Mouse (Mus musculus) neural tube, embryonic 14.5 days (tissue): ENCODE results near the gene Ttc39b. TPM values are rescaled to one million over a fixed set of nuclear protein-coding genes. Genes with fewer than 3 reads are reported as not detected.

ENCODE experiments used
- ATAC-seq: fragments of 200-750 bp; cut with Nextera tagmentation; 2 replicates; pipeline ENCODE4 v1.8.0; 2017; ENCODE audit warnings: low read depth, mild to moderate bottlenecking, moderate TSS enrichment, moderate library complexity
- H3K27ac ChIP-seq: fragments of 300-500 bp; sonication (generic); 2 replicates; pipeline ENCODE4 v1.5.1; 2014; ENCODE audit warnings: low read depth, mild to moderate bottlenecking, control low read depth, low read length, moderate library complexity, mixed read lengths
- H3K27me3 ChIP-seq: fragments of 300-500 bp; sonication (generic); 2 replicates; pipeline ENCODE4 v1.6.1; 2014; ENCODE audit warnings: low read length; ENCODE audit not compliant: control insufficient read depth, insufficient read depth
- H3K36me3 ChIP-seq: fragments of 300-500 bp; sonication (generic); 2 replicates; pipeline ENCODE4 v1.6.1; 2014; ENCODE audit warnings: low read length, mixed read lengths; ENCODE audit not compliant: control insufficient read depth, insufficient read depth
- H3K4me1 ChIP-seq: fragments of 300-500 bp; sonication (generic); 2 replicates; pipeline ENCODE4 v1.6.1; 2014; ENCODE audit warnings: low read length; ENCODE audit not compliant: control insufficient read depth, insufficient read depth
- H3K4me2 ChIP-seq: fragments of 300-500 bp; sonication (generic); 2 replicates; pipeline ENCODE4 v1.6.1; 2014; ENCODE audit warnings: mild to moderate bottlenecking, low read depth, low read length, control low read depth
- H3K4me3 ChIP-seq: fragments of 300-500 bp; sonication (generic); 2 replicates; pipeline ENCODE4 v1.5.1; 2014; ENCODE audit warnings: low read depth, low read length, control low read depth, mixed read lengths
- H3K9ac ChIP-seq: fragments of 300-500 bp; sonication (generic); replicated peaks from 2 replicates; pipeline ENCODE4 v1.6.1; 2014; ENCODE audit warnings: low read depth, mild to moderate bottlenecking, control low read depth, low read length, mixed read lengths
- H3K9me3 ChIP-seq: fragments of 300-500 bp; sonication (generic); 2 replicates; pipeline ENCODE4 v1.6.1; 2016; ENCODE audit warnings: low read length; ENCODE audit not compliant: control insufficient read depth
- WGBS: fragments of 180-500 bp; shearing (Covaris S2); extraction: QIAGEN DNeasy Blood & Tissue Kit; methylation state at CpG from one replicate; pipeline ENCODE4 v1.1.7; 2014; 5-methylcytosine and 5-hydroxymethylcytosine counted together
- polyA plus RNA-seq: library from polyadenylated mRNA; unstranded; fragments of >200 nt; fragmentation: Nextera tagmentation; extraction: Ambion mirVana; gene quantifications from 2 replicates; pipeline ENCODE4 v1.2.1, GENCODE M21; 2014

The Ttc39b gene
- polyA plus RNA-seq, 1 experiment from 2014 or later, result 10.9 TPM

GRCm38 (mm10) chr4:83234132-83234531 lies 89.9 kb downstream of the Ttc39b start:
- WGBS, result 87% methylated on average over 7 of the region's 7 CpGs
- no peak for ATAC-seq
- H3K9me3 ChIP-seq, result no peaks in the 10 kb centered on the region
- H3K36me3 ChIP-seq, result no peaks in the 10 kb centered on the region
- H3K4me1 ChIP-seq, result no peaks in the 10 kb centered on the region
- H3K27ac ChIP-seq, result no peak overlapping the region
- H3K4me2 ChIP-seq, result no peak overlapping the region
- no peak overlapping the region for H3K9ac ChIP-seq
- no peak overlapping the region for H3K4me3 ChIP-seq
- no peaks in the 10 kb centered on the region for H3K27me3 ChIP-seq

- H3K4me3 ChIP-seq, result no peak overlapping the region
- no peaks in the 10 kb centered on the region for H3K4me1 ChIP-seq
- H3K36me3 ChIP-seq, result no peaks in the 10 kb centered on the region
- no peaks in the 10 kb centered on the region for H3K27me3 ChIP-seq
- no peaks in the 10 kb centered on the region for H3K9me3 ChIP-seq
- H3K27ac ChIP-seq, result no peak overlapping the region
- no peak overlapping the region for H3K4me2 ChIP-seq
- H3K9ac ChIP-seq, result no peak overlapping the region
- ATAC-seq, result peak; percentile 50; the same call in 1 of the 2 replicates
- WGBS, result 74% methylated on average over 22 of the region's 22 CpGs
Observed at GRCm38 (mm10) chr4:83233181-83234123, 90.6 kb downstream of the Ttc39b start.

- no peak overlapping the region for H3K27ac ChIP-seq
- no peak overlapping the region for H3K4me3 ChIP-seq
- ATAC-seq, result no peak
- no peak overlapping the region for H3K4me2 ChIP-seq
- 89% methylated on average over 9 of the region's 9 CpGs for WGBS
- no peak overlapping the region for H3K9ac ChIP-seq
- H3K4me1 ChIP-seq, result no peaks in the 10 kb centered on the region
- H3K9me3 ChIP-seq, result no peaks in the 10 kb centered on the region
- no peaks in the 10 kb centered on the region for H3K27me3 ChIP-seq
- H3K36me3 ChIP-seq, result no peaks in the 10 kb centered on the region
Observed at GRCm38 (mm10) chr4:83232315-83232880, 91.7 kb downstream of the Ttc39b start.

- no peak for ATAC-seq
- no peak overlapping the region for H3K4me2 ChIP-seq
- H3K27ac ChIP-seq, result no peak overlapping the region
- no peaks in the 10 kb centered on the region for H3K36me3 ChIP-seq
- H3K9me3 ChIP-seq, result no peaks in the 10 kb centered on the region
- WGBS, result 79% methylated on average over 9 of the region's 9 CpGs
- no peaks in the 10 kb centered on the region for H3K27me3 ChIP-seq
- no peak overlapping the region for H3K9ac ChIP-seq
- no peak overlapping the region for H3K4me3 ChIP-seq
- H3K4me1 ChIP-seq, result no peaks in the 10 kb centered on the region
Observed at GRCm38 (mm10) chr4:83228664-83229283, 95.3 kb downstream of the Ttc39b start.

- no peaks in the 10 kb centered on the region for H3K9me3 ChIP-seq
- H3K4me1 ChIP-seq, result no peaks in the 10 kb centered on the region
- 80% methylated on average over 10 of the region's 10 CpGs for WGBS
Observed at GRCm38 (mm10) chr4:83228073-83228472, 96.0 kb downstream of the Ttc39b start.

GRCm38 (mm10) chr4:83225633-83226360 lies 98.3 kb downstream of the Ttc39b start:
- H3K9ac ChIP-seq, result no peak overlapping the region
- no peak for ATAC-seq
- no peak overlapping the region for H3K4me3 ChIP-seq
- H3K27ac ChIP-seq, result no peak overlapping the region
- H3K4me2 ChIP-seq, result no peak overlapping the region
- no peaks in the 10 kb centered on the region for H3K9me3 ChIP-seq
- no peaks in the 10 kb centered on the region for H3K36me3 ChIP-seq
- no peaks in the 10 kb centered on the region for H3K4me1 ChIP-seq
- 61% methylated on average over 8 of the region's 8 CpGs for WGBS
- no peaks in the 10 kb centered on the region for H3K27me3 ChIP-seq

More at GRCm38 (mm10) chr4:83228073-83228472, 96.0 kb downstream of the Ttc39b start:
- Histone ChIP-seq H3K27ac (no peak overlapping the region), H3K27me3 (no peaks in the 10 kb centered on the region), H3K4me3 (no peak overlapping the region), H3K9ac (no peak overlapping the region), H3K4me2 (no peak overlapping the region), H3K36me3 (no peaks in the 10 kb centered on the region)
- no peak for ATAC-seq

GRCm38 (mm10) chr4:83224242-83224641 lies 99.8 kb downstream of the Ttc39b start:
- Histone ChIP-seq H3K27me3 (no peaks in the 10 kb centered on the region), H3K9ac (no peak overlapping the region), H3K4me3 (no peak overlapping the region), H3K9me3 (no peaks in the 10 kb centered on the region), H3K36me3 (no peaks in the 10 kb centered on the region), H3K4me2 (no peak overlapping the region), H3K27ac (no peak overlapping the region), H3K4me1 (no peaks in the 10 kb centered on the region)
- WGBS, result 42% methylated on average over 5 of the region's 5 CpGs
- ATAC-seq, result no peak

GRCm38 (mm10) chr4:83223197-83223596 lies 100.9 kb downstream of the Ttc39b start:
- Histone ChIP-seq H3K4me2 (no peak overlapping the region), H3K36me3 (no peaks in the 10 kb centered on the region), H3K27ac (no peak overlapping the region), H3K4me1 (no peaks in the 10 kb centered on the region), H3K9me3 (no peaks in the 10 kb centered on the region), H3K27me3 (no peaks in the 10 kb centered on the region), H3K4me3 (no peak overlapping the region), H3K9ac (no peak overlapping the region)
- ATAC-seq, result no peak
- 82% methylated on average over 5 of the region's 5 CpGs for WGBS
